Mouse (Mus musculus): Measurements from ENCODE around the gene Plk3.

GRCm38 (mm10) chr4:117169936-117170335 lies 36.2 kb upstream of the Plk3 start:
- TF ChIP-seq CTCF (IDR thresholded peaks at IDR 0.05), result no peak
- TF ChIP-seq EP300 (IDR thresholded peaks at IDR 0.05), result no peak

Data from lung, postnatal 0 days (tissue).